Mouse (Mus musculus): Measurements from ENCODE around the gene Tcta. TPM values are rescaled to one million over a fixed set of nuclear protein-coding genes. Genes with fewer than 3 reads are reported as not detected.

Gene Tcta
- polyA plus RNA-seq, 1 experiment, result 13.7 TPM

GRCm38 (mm10) chr9:108344471-108344870 lies 38.5 kb upstream of the Tcta start:
- Histone ChIP-seq H3K79me3 (ENCODE audit: low read depth) (peaks cover 26% of the 10 kb centered on the region), H3K4me3 (ENCODE audit: insufficient read depth, poor library complexity, severe bottlenecking) (no peak overlapping the region), H3K79me2 (ENCODE audit: control insufficient read depth, insufficient read depth) (peaks cover 31% of the 10 kb centered on the region), H3ac (ENCODE audit: control insufficient read depth, insufficient read length, low read depth) (no peak overlapping the region), H3K27me3 (ENCODE audit: control insufficient read depth, insufficient read depth, insufficient read length) (no peaks in the 10 kb centered on the region), H3K36me3 (ENCODE audit: control insufficient read depth, insufficient read depth) (peaks cover 16% of the 10 kb centered on the region)
- TF ChIP-seq CTCF (IDR thresholded peaks at IDR 0.05; ENCODE audit: control insufficient read depth, insufficient read depth, insufficient read length), result no peak

DNA sequence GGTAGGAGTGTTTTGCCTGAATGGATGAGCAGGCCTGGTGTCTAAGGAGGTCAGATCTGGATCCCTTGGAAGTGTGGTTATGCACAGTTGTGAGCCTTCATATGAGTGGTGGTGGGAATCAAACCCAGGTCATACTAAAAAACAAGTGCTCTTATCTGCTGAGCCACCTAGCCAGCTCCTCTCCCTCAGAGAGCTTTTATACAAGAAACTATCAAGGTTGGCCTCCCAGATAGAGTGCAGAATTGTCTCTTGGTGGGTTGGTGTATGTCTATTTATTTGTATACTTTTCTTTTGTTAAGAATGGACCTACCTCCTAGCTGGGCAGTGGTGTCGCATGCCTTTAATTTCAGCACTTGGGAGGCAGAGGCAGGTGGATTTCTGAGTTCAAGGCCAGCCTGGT lies 37.9 kb upstream of the Tcta start:
- Histone ChIP-seq H3K27me3 (ENCODE audit: control insufficient read depth, insufficient read depth, insufficient read length) (no peaks in the 10 kb centered on the region), H3ac (ENCODE audit: control insufficient read depth, insufficient read length, low read depth) (no peak overlapping the region), H3K36me3 (ENCODE audit: control insufficient read depth, insufficient read depth) (peaks cover 16% of the 10 kb centered on the region), H3K79me2 (ENCODE audit: control insufficient read depth, insufficient read depth) (peaks cover 28% of the 10 kb centered on the region), H3K79me3 (ENCODE audit: low read depth) (peaks cover 21% of the 10 kb centered on the region), H3K4me3 (ENCODE audit: insufficient read depth, poor library complexity, severe bottlenecking) (no peak overlapping the region)
- TF ChIP-seq MAX (IDR thresholded peaks at IDR 0.05), result no peak
- TF ChIP-seq CTCF (IDR thresholded peaks at IDR 0.05; ENCODE audit: control insufficient read depth, insufficient read depth, insufficient read length), result no peak
- no peak for TF ChIP-seq USF1 (IDR thresholded peaks at IDR 0.05; ENCODE audit: low read depth)
- TF ChIP-seq MYOG (IDR thresholded peaks at IDR 0.05; ENCODE audit: control insufficient read depth, extremely low read depth, insufficient read length), result no peak
- TF ChIP-seq MYOD1 (IDR thresholded peaks at IDR 0.05; ENCODE audit: control insufficient read depth, insufficient read length, low read depth), result no peak
- no peak for TF ChIP-seq FOSL1 (IDR thresholded peaks at IDR 0.05; ENCODE audit: insufficient read depth, low read length, poor library complexity, severe bottlenecking)

DNA sequence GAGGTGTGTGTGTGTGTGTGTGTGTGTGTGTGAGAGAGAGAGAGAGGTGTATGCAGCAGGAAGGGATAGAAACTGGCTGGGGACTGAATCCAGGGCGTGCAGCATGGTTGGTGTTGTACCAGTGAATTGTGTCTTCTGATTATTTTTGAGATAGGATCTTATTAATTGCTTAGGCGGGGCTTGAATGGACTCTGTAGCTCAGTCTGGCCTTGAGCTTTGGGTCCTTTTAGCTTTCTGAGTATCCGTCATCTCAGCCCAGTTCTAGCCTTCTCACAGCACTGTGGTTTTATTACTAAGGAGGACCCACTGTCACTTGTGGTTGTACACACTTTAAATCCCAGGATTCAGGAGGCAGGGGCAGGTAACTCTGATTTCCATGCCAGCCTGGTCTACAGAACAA lies 37.4 kb upstream of the Tcta start:
- Histone ChIP-seq H3ac (ENCODE audit: control insufficient read depth, insufficient read length, low read depth) (no peak overlapping the region), H3K27me3 (ENCODE audit: control insufficient read depth, insufficient read depth, insufficient read length) (no peaks in the 10 kb centered on the region), H3K4me3 (ENCODE audit: insufficient read depth, poor library complexity, severe bottlenecking) (no peak overlapping the region), H3K79me2 (ENCODE audit: control insufficient read depth, insufficient read depth) (peaks cover 23% of the 10 kb centered on the region), H3K79me3 (ENCODE audit: low read depth) (peaks cover 16% of the 10 kb centered on the region), H3K36me3 (ENCODE audit: control insufficient read depth, insufficient read depth) (peaks cover 19% of the 10 kb centered on the region)
- TF ChIP-seq FOSL1 (IDR thresholded peaks at IDR 0.05; ENCODE audit: insufficient read depth, low read length, poor library complexity, severe bottlenecking) (no peak), CTCF (IDR thresholded peaks at IDR 0.05; ENCODE audit: control insufficient read depth, insufficient read depth, insufficient read length) (no peak), MYOD1 (IDR thresholded peaks at IDR 0.05; ENCODE audit: control insufficient read depth, insufficient read length, low read depth) (no peak), MYOG (IDR thresholded peaks at IDR 0.05; ENCODE audit: control insufficient read depth, extremely low read depth, insufficient read length) (no peak)

- peaks cover 15% of the 10 kb centered on the region for H3K79me3 ChIP-seq (ENCODE audit: low read depth)
- no peak overlapping the region for H3ac ChIP-seq (ENCODE audit: control insufficient read depth, insufficient read length, low read depth)
- peaks cover 26% of the 10 kb centered on the region for H3K36me3 ChIP-seq (ENCODE audit: control insufficient read depth, insufficient read depth)
- H3K79me2 ChIP-seq (ENCODE audit: control insufficient read depth, insufficient read depth), result peaks cover 17% of the 10 kb centered on the region
- TF ChIP-seq MYOD1 (IDR thresholded peaks at IDR 0.05; ENCODE audit: control insufficient read depth, insufficient read length, low read depth) (no peak), MAX (IDR thresholded peaks at IDR 0.05) (no peak), MYOG (IDR thresholded peaks at IDR 0.05; ENCODE audit: control insufficient read depth, extremely low read depth, insufficient read length) (no peak), CEBPB (IDR thresholded peaks at IDR 0.05; ENCODE audit: low read depth) (no peak), CTCF (IDR thresholded peaks at IDR 0.05; ENCODE audit: control insufficient read depth, insufficient read depth, insufficient read length) (no peak), USF1 (IDR thresholded peaks at IDR 0.05; ENCODE audit: low read depth) (no peak), FOSL1 (IDR thresholded peaks at IDR 0.05; ENCODE audit: insufficient read depth, low read length, poor library complexity, severe bottlenecking) (no peak)
- no peaks in the 10 kb centered on the region for H3K27me3 ChIP-seq (ENCODE audit: control insufficient read depth, insufficient read depth, insufficient read length)
- no peak overlapping the region for H3K4me3 ChIP-seq (ENCODE audit: insufficient read depth, poor library complexity, severe bottlenecking)
These were observed 36.4 kb upstream of the Tcta start for GRCm38 (mm10) chr9:108342301-108342831.

- TF ChIP-seq CEBPB (IDR thresholded peaks at IDR 0.05; ENCODE audit: low read depth) (no peak), USF1 (IDR thresholded peaks at IDR 0.05; ENCODE audit: low read depth) (no peak), MAX (IDR thresholded peaks at IDR 0.05) (no peak), CTCF (IDR thresholded peaks at IDR 0.05; ENCODE audit: control insufficient read depth, insufficient read depth, insufficient read length) (no peak), FOSL1 (IDR thresholded peaks at IDR 0.05; ENCODE audit: insufficient read depth, low read length, poor library complexity, severe bottlenecking) (no peak), MYOG (IDR thresholded peaks at IDR 0.05; ENCODE audit: control insufficient read depth, extremely low read depth, insufficient read length) (no peak), MYOD1 (IDR thresholded peaks at IDR 0.05; ENCODE audit: control insufficient read depth, insufficient read length, low read depth) (no peak)
- H3K79me2 ChIP-seq (ENCODE audit: control insufficient read depth, insufficient read depth), result peaks cover 17% of the 10 kb centered on the region
These were observed 35.8 kb upstream of the Tcta start for GRCm38 (mm10) chr9:108341801-108342200.

GRCm38 (mm10) chr9:108341139-108341475 lies 35.1 kb upstream of the Tcta start:
- peaks cover 14% of the 10 kb centered on the region for H3K79me3 ChIP-seq (ENCODE audit: low read depth)
- TF ChIP-seq FOSL1 (IDR thresholded peaks at IDR 0.05; ENCODE audit: insufficient read depth, low read length, poor library complexity, severe bottlenecking) (no peak), USF1 (IDR thresholded peaks at IDR 0.05; ENCODE audit: low read depth) (no peak), CTCF (IDR thresholded peaks at IDR 0.05; ENCODE audit: control insufficient read depth, insufficient read depth, insufficient read length) (no peak), CEBPB (IDR thresholded peaks at IDR 0.05; ENCODE audit: low read depth) (no peak), MYOD1 (IDR thresholded peaks at IDR 0.05; ENCODE audit: control insufficient read depth, insufficient read length, low read depth) (no peak), MAX (IDR thresholded peaks at IDR 0.05) (no peak), MYOG (IDR thresholded peaks at IDR 0.05; ENCODE audit: control insufficient read depth, extremely low read depth, insufficient read length) (no peak)
- H3K27me3 ChIP-seq (ENCODE audit: control insufficient read depth, insufficient read depth, insufficient read length), result no peaks in the 10 kb centered on the region
- peaks cover 17% of the 10 kb centered on the region for H3K79me2 ChIP-seq (ENCODE audit: control insufficient read depth, insufficient read depth)
- no peak overlapping the region for H3K4me3 ChIP-seq (ENCODE audit: insufficient read depth, poor library complexity, severe bottlenecking)
- no peak overlapping the region for H3ac ChIP-seq (ENCODE audit: control insufficient read depth, insufficient read length, low read depth)
- H3K36me3 ChIP-seq (ENCODE audit: control insufficient read depth, insufficient read depth), result peaks cover 30% of the 10 kb centered on the region

More at GRCm38 (mm10) chr9:108341801-108342200, 35.8 kb upstream of the Tcta start:
- no peak overlapping the region for H3K4me3 ChIP-seq (ENCODE audit: insufficient read depth, poor library complexity, severe bottlenecking)
- H3K27me3 ChIP-seq (ENCODE audit: control insufficient read depth, insufficient read depth, insufficient read length), result no peaks in the 10 kb centered on the region
- peaks cover 26% of the 10 kb centered on the region for H3K36me3 ChIP-seq (ENCODE audit: control insufficient read depth, insufficient read depth)
- H3K79me3 ChIP-seq (ENCODE audit: low read depth), result peaks cover 15% of the 10 kb centered on the region
- H3ac ChIP-seq (ENCODE audit: control insufficient read depth, insufficient read length, low read depth), result no peak overlapping the region
